Mouse (Mus musculus) skeletal muscle tissue, adult 2 months (tissue): Measurements from ENCODE around the gene Eif6.

Experiments used
- DNase-seq: peaks from one replicate; pipeline ENCODE4 v3.0.0-alpha.2; 2012; ENCODE audit warnings: low read depth, low spot score

Eif6 gene

DNA sequence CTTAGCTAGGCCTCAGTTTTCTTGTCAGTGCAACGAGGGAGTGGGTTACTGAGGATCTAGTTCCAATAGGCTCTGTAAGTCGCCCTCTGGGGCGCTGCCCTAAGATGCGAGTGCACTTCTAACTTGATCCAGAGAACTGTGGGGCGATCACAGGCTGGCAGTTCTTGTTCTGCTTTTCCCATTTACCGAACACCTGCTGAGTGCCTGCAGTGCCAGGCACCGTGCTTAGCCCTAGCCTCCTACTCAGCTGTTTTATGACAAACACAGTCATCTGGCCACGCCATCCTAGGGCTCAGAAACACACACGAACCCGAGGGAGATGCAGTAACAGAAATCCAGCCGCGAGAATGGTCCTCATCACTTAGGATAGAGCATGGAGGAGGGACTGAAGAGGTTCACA lies 33.8 kb downstream of the Eif6 start:
- DNase-seq, result no peak

DNA sequence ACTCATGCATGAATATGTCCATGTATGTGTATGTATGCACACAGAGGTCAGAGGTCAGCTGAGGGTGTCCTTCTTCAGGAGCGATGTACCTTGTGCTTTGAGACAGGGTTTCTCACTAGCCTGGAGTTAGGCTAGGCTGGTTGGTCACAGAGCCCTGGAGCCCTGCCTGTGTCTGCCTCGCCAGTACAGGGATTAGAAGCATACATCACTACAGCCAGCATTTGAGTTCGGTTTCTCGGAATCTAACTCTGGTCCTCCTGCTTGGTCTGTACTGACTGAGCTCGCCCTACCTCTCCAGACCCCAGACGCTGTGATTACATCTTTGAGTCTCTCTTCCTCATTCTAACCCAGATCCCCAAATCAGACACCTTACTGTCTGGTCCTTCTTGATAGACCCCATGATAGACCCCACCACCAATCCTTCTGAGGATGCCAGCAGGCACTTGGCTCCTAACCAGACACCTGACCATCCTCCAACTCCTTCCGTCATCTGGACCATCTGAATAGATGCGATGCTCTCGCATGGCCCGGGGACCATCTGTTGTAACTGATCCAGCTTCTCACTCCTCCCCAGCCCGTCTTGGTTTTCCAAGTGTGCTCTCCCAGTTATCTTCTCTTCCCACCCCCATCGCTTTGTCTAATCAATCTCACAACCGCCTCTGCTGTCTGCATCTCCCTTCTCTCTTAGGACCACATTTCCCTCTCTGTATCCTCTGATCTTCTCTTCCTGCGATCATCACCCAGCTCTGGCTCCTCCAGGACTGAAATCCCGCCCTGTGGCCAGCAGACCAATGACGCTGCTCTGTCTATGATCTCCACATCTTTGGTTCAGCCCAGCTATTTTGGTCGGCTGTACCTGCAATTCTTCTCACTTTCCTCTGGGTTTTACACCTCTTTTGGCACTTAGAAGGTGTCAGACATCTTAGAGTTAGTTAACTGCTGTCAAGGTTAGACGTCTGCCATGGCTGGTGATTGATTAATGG lies 38.5 kb downstream of the Eif6 start:
- DNase-seq, result no peak

DNA sequence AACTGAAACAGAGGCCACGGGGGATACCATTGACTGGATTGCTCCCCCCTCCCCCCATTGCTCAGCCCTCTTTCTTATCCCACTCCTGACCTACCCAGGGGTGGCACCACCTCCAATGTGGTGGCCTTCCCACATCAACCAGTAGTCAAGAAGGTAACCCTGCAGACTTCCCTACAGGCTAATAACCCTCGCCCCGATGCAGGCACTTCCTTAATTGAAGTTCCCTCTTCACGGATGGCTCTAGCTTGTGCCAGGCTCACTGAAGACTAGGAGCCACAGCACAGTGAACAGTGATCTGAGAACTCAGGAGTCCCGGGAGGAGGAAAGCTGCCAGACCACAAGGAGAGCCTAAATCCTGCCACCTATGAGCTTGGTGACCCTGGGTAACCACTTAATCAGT lies 39.8 kb downstream of the Eif6 start:
- DNase-seq, result no peak

DNA sequence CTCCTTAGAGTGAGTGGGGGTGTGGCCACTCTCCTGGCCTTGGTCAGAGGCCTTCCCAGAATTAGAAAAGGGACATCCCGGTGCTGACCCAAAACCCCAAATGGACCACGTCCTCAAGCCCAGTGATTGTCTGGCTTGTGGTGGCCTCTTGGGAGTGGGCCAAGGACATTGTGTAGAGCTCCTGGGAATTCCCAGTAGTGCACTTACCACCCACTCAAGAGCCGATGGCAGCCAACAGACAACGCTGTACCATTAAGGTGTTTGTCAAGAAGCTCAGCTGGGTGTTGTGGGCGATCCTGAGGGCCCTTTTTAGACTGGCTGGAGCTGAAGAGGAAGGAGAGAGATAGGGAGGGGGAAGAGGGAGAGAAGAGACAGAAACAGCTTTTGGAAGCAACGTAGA lies 42.2 kb downstream of the Eif6 start:
- no peak for DNase-seq

DNA sequence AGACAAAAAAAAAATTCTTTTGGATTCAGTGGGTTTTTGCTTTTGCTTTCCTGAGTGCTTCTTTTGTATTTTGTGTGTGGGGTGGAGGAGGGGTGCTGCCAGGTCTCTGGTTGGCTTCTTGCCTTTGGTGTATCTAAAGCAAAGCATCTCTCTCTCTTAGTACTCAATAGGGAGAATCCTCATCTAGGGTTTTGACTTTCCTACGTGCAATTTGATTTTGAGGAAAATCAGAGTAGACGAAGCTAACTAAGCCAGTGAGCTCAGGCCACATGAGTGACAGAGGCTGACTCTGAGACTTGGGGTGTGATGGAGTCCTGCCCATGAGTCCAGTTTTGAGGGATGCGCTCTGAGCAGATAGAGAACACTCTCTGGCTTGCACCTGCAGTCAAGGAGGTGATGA lies 47.2 kb downstream of the Eif6 start:
- DNase-seq, result no peak

DNA sequence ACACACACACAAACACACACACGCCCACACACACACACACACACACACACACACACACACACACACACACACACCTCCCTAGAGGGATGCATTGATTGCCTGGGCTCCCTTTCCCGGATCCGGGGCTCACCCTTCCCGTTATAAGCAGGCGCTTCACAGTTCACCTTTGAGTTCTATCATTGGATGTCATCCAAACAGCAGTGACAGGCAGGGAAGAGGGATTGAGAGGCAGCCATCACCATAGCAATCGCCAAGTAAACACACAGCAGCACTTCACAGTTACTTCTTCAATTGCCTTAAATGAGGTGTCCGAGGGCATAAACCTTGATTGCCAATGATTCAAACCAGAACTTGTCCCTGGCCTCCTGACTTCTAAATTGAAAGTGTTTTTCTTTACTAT lies 47.7 kb downstream of the Eif6 start:
- DNase-seq, result no peak

DNA sequence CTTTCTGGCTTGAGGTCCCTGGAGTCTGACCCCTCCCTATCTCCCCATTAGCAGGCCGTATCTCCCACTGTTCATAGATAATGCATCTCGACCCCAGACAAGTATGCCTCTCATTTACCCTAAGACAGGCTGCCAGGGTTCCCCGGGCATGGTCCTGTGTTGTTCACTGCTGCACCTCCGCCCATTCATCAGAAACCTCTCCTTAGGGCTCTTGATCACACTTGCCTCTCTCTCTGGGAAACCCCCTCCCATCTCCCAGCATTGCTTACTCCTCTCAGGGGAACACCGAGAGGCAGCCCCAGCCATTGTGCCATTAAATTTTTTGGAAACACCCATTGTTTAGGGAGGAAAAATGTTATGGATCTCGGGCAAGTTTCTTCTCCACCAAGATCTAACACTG lies 48.7 kb downstream of the Eif6 start:
- no peak for DNase-seq

DNA sequence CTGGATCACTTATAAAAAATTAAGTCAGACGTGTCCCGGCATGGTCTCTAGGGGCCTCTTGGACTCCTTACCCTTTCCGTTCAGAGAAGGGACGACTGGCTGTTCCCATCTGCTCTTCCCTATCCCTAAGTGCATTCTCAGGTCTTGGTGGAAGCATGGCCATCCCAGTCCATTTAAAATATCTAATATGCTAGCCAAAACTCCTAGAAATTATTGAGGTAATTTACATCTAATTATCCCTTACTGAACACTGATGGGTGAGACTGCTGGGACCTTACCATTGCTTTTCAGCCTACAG lies 49.1 kb downstream of the Eif6 start:
- DNase-seq, result no peak

DNA sequence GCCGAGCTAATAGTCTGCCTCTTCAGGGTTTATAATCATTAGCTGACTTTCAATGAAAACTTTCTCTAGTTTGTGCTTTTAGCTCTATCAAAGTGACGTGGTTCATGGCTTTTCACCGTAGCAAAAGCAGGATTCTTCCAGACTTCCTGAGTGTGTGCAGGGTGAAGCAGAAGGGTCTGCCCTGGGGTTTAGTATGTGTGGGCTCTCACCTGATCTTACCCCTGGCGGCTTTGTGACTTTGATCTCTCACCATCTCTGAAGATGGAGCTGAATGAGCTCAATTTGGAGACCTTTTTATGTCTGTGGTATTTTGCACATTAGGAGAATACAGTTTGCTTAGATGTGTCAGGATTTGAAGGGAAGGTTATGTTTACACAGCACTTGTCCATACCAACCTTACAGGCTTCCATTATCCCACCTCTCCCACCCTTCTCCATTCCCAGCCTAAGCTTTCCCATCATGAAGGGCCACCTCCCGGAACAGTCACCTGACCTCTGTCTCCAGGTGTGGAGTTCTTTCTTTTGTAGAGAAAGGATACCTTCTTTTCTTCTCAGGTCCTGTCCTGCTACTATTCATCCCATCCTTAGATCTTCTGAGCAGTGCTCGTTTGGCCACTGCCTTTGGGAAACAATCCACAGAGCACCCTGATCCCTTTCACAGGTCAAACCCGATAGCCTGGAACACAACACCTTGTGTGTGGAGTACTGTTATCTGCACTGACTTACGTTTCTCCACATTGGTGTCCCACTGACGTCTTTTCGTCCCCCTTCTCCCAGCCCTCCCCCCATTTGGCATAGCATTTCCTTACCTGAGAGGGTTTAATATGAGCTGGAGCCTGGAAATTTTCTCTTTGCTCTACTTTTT lies 49.7 kb downstream of the Eif6 start:
- DNase-seq, result no peak

DNA sequence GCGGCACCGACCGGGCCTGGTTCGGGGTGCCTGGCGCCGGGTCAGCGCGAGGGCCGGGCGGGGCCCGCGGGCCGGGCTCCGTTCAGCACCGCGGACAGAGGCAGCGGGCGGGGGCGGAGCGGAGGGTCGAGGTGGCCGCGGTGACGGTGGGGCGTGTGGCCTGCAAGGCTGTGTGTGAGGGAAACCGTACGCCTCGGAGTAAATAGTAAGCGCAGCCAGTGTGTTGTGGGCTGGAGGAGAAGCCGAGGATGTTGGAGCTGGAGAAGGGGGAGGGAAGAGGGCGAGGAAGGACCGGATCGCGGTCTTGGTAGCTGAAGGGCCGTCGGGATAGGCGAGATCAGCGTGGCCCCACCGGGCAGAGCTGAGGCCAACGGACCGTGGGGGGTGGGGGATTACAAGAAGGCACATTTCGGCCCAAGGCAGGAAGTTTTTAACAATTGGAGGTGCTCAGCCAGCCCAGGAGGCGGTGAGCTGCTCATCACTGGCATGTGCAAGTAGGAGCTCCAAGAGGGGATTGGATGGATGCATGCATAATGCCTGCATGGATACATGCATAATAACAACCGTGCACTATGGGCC lies 51.0 kb downstream of the Eif6 start:
- no peak for DNase-seq

DNA sequence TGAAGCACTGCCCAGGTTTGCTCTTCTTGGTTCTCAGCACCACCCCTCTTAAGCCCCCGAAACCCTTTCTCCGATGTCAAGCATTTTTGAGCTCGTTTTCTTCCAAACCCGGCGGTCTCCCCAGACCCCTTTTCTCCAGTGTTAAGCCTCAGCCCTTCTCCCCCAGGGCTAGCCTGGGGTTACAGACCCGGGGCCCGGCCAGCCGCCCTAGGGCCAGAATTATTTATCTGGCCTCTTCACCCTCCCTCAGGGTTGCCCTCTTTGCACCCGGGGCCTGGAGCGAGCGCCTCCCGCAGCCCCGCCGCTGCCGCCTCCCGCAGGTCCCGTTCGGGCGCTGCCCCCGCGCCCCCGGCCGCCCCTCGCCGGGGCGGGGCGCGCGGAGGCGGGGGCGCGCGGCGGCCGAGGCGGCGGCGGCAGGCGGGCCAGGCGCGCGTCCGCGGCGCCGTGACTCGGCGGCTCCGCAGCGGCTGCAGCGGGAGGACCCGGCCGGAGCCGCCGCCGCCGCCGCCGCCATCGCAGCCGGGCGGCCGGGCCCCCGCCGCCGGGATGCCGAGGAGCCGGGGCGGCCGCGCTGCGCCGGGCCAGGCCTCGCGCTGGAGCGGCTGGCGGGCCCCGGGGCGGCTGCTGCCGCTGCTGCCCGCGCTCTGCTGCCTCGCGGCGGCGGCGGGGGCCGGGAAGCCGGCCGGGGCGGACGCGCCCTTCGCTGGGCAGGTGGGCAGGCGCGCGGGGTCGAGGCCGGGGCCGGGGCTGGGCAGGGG lies 51.6 kb downstream of the Eif6 start, which contains the start of gene Mmp24:
Gene Mmp24 (plus strand): TSS at position 416 of the 758 bp plus-strand sequence.
- no peak for DNase-seq

DNA sequence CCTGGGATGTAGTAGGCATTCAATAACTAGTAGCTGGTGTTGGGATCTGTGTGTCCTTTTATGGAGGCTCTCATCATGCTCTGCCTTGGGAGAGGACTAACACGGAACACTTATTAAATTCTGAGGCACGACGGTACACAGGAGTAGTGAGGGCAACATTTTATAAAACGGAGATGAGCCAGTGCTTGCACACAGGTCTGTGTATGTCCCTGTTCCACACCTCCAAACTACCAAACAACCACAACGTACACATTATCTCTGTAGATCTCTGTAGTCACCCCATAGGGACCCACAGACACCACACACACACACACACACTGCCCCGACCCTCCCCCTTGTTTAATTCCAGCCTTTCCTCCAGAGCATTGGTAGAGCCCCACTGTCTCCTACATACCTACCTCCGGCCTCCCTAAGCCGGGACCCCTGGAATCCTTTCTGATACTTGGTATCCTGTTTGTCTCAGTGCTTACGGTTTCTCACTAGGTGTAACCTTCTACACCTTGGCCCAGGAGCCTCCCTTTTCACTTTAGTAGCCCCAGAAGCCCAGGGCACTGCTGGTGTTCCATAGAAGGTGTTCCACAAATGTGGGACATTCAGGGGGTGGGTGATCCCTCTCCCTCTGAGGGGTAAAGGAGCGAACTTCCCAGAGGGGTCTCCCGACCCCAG lies 52.3 kb downstream of the Eif6 start:
- no peak for DNase-seq

DNA sequence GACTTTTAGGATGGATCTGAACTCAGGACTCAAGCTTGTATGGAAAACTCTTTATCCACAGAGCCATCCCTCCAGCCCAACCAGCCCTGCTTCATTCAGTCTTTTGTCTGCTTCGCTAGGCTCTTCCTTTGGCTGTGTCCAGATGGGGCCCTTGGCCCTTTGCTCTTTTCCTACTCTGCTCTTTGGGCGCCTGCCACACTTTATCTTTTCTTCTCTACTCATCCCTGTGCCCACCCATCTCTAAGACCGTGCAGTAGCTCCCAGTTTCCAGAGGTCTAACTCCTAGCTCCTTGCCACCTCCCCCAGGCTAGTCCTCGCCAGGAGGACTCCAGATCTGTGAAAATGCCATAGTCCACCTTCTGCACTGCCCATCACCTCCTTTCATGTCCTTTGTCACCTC lies 53.1 kb downstream of the Eif6 start:
- DNase-seq, result no peak
